ENCODE assay signal across 8 mouse cellular contexts in genomic region chr3:100488251-100489132, GRCm38 (mm10). TPM values are rescaled to one million over a fixed set of nuclear protein-coding genes. Genes with fewer than 3 reads are reported as not detected.
DNase-seq lines count a peak whose midpoint lies in the region; ATAC-seq and TF ChIP-seq lines count a peak whose summit lies in the region.

No protein-coding gene starts in this region.

- DNase-seq in Patski (ENCODE audit: low read depth, low spot score), result no peak
- DNase-seq in cerebellum, adult 9-11 months, result peak; percentile 8
- peak; percentile 14 to 18 for DNase-seq in frontal cortex, postnatal 14 days (ENCODE audit: low spot score in 2 of 2)
- peak; percentile 62 for DNase-seq in hindbrain, embryonic 11.5 days (ENCODE audit: low spot score)
- DNase-seq in left cerebral cortex, adult 2 months (ENCODE audit: extremely low spot score in 1 of 2, low spot score in 2 of 2), result peak; percentile 30 to 42
- DNase-seq in right cerebral cortex, adult 2 months (ENCODE audit: low spot score in 2 of 2), result peak; percentile 24 to 45
- peak; percentile 69 for DNase-seq in urinary bladder, postnatal 14 days (ENCODE audit: low spot score)

- WGBS in hindbrain, embryonic 11.5 days, result under 1% methylated on average over 57 of the region's 66 CpGs
- 2% methylated on average over 60 of the region's 66 CpGs for WGBS in macrophage (ENCODE audit: missing documents)

- intact Hi-C loops in left cerebral cortex, adult 2 months (cut with DNase I), result loop anchor here (5.0 kb wide), 2 partner anchors 131 to 194 kb away; no protein-coding TSS in a partner anchor

- POLR2A ChIA-PET in Patski (lab: Charles Lee), result interaction anchor here (0.9 to 1.4 kb wide), 4 partner anchors 9 to 66 kb away, joined by 3 to 5 read pairs (median 4); no protein-coding TSS in a partner anchor

- in situ Hi-C loops in Patski (cut with MboI; ENCODE audit: low pct_unique_long_range_greater_than_20kb), result no loop called here

- peak overlapping the region; percentile 52 for H3K9ac ChIP-seq in hindbrain, embryonic 11.5 days (ENCODE audit: low read depth, low read length)

- peaks cover 5% of the 10 kb centered on the region for H3K4me1 ChIP-seq in hindbrain, embryonic 11.5 days (replicated peaks; ENCODE audit: control insufficient read depth, insufficient read depth, low read length)

- H3K9me3 ChIP-seq in hindbrain, embryonic 11.5 days (ENCODE audit: control insufficient read depth, low read length), result no peaks in the 10 kb centered on the region

- H3K4me2 ChIP-seq in hindbrain, embryonic 11.5 days (replicated peaks; ENCODE audit: low read depth, low read length), result peak overlapping the region; percentile 90

- TF ChIP-seq CTCF in Patski (IDR thresholded peaks at IDR 0.05), result no peak
- TF ChIP-seq CTCF in left cerebral cortex, adult 2 months (IDR thresholded peaks at IDR 0.05), result no peak

- peak overlapping the region; percentile 51 for H3K4me3 ChIP-seq in hindbrain, embryonic 11.5 days (ENCODE audit: low read depth, low read length)
- peak overlapping the region; percentile 50 for H3K4me3 ChIP-seq in left cerebral cortex, adult 2 months
- peak overlapping the region; percentile 57 for H3K4me3 ChIP-seq in macrophage (ENCODE audit: inconsistent target)

- no peaks in the 10 kb centered on the region for H3K27me3 ChIP-seq in Patski
- H3K27me3 ChIP-seq in hindbrain, embryonic 11.5 days (ENCODE audit: control insufficient read depth, insufficient read depth, low read length), result peaks cover 23% of the 10 kb centered on the region

- no peak overlapping the region for H3K27ac ChIP-seq in hindbrain, embryonic 11.5 days (ENCODE audit: low read depth, low read length)
- H3K27ac ChIP-seq in left cerebral cortex, adult 2 months, result no peak overlapping the region
- H3K27ac ChIP-seq in macrophage, result no peak overlapping the region

- CTCF ChIA-PET in Patski (lab: Charles Lee), result interaction anchor here (0.8 to 3.6 kb wide), 4 partner anchors 22 to 127 kb away, joined by 3 to 8 read pairs (median 3); no protein-coding TSS in a partner anchor

- peak; percentile 33 for ATAC-seq in Patski
- peak; percentile 75 for ATAC-seq in hindbrain, embryonic 11.5 days (ENCODE audit: low FRiP score)

- peaks cover 48% of the 10 kb centered on the region; the same call in 1 of the 2 replicates for H3K79me2 ChIP-seq in macrophage (ENCODE audit: inconsistent target)

- no peaks in the 10 kb centered on the region for H3K36me3 ChIP-seq in hindbrain, embryonic 11.5 days (ENCODE audit: control insufficient read depth, insufficient read depth, low read length)
- H3K36me3 ChIP-seq in macrophage (ENCODE audit: inconsistent target), result no peaks in the 10 kb centered on the region

RNA-seq across cellular contexts. Expression of gene Tent5c, which starts 0.6 kb away (rescaled TPM):
- polyA plus RNA-seq in Patski (2021), result 8.4 TPM
- 2.7 and 3.0 TPM in 2 replicates for polyA plus RNA-seq in hindbrain, embryonic 11.5 days (2014; fragmentation: Nextera tagmentation; extraction: Ambion mirVana)
- total RNA-seq in left cerebral cortex, adult 2 months (2021), result 1 to 10 TPM; 2.2 to 2.4 TPM
- total RNA-seq in macrophage (2018; cell fraction: chromatin; rRNA removed), result 10 to 100 TPM in 22 of 26 experiments, 1 to 10 TPM in 4; 5.1 to 23.9 (median 13.0) TPM
- total RNA-seq in macrophage (2018; cell fraction: cytosol; rRNA removed), result 10 to 100 TPM; 17.4 to 45.1 (median 23.7) TPM
- total RNA-seq in macrophage (2018; cell fraction: nucleus; rRNA removed), result 10 to 100 TPM in 25 of 26 experiments, 1 to 10 TPM in 1; 9.2 to 49.1 (median 26.0) TPM
- 6.4 to 13.5 TPM (median 8.3 TPM) in 3 replicates for polyA plus RNA-seq in macrophage (2018)
